Mouse (Mus musculus) heart, adult 18-20 months (tissue): Measurements from ENCODE around the gene Olfr474. TPM values are rescaled to one million over a fixed set of nuclear protein-coding genes. Genes with fewer than 3 reads are reported as not detected.
"Not testable (repeated sequence)": the region's sequence is repeated elsewhere in the genome, so short reads cannot be mapped to it uniquely, and the experiment has no call there.

Experiments used
- DNase-seq, 2 experiments: peaks; one replicate each; pipeline ENCODE4 v3.0.0; 2021 to 2022; ENCODE audit warnings: mixed read lengths in 1 of 2
- long read RNA-seq, 2 experiments: library from polyadenylated mRNA; stranded (forward); transcript quantifications; one replicate each; pipeline ENCODE4 v2.0.0; 2021
- total RNA-seq, 2 experiments: library from RNA; stranded (reverse); gene quantifications; 2 replicates each; pipeline ENCODE4 v1.2.3; 2021

Gene Olfr474
- total RNA-seq, result not detected
- long read RNA-seq, experiment 1, result 0 reads
- long read RNA-seq, experiment 2, result 0 reads

DNA sequence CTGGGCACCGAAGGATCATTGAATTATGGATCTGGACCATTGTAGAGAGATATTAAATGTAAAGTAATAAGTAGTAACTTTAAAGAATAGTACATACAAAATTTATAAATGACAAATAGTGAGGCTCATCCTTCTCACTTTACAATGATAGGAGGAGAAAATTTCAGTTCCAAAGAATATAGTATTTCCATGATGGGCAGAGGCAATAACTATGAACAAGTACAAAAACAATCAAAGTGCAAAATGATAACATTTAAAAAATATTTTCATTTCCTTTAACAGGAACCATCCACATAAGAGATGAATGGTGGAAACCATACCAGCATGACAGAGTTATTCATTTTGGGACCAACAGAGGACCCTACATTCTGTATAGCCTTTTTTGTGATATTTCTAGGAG lies at the start of gene Olfr474:
Gene Olfr474 (plus strand): TSS at position 301 of the 400 bp plus-strand sequence.
- no peak for DNase-seq

DNA sequence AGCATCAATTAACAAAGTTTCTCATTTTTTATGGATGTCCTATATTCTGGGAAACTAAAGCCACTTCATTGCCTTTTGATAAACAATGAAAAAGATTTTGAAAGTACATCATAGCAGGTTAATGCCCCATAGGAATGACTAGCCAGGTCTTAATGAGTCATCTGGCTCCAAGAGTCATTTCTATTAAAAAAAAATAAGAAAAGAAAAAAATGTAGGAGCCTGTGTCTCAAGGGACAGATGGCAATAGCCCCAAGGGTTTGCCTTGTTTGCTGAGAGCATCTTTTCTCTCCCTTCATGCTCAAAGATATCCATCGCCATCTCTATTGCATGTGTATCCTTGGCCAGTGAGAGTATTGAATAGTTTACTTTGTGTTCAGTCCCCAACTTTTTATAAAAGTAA lies 24.3 kb upstream of the Olfr474 start, which contains the start of gene Olfr473:
Gene Olfr473 (plus strand): TSS at position 301 of the 400 bp plus-strand sequence.
- no peak for DNase-seq

DNA sequence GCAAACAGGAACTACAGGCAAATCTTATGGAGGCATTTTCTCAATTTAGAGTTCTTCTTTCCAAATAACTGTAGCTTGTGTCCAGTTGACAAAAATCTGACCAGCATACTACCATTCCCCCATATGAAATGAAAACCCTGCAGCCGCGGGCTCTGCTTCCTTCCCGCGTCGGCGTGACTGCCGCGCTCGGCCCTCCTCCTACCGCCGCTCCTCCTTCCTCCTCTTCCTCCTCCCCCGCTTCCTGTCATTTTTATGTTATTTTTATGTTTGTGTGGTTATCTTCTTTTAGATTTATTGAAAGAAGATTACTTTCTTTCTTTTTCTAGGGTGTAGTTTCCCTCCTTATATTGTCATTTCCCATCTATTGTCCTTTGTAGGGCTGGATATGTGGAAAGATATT lies 1.9 kb upstream of the Olfr474 start:
- not testable (repeated sequence) for DNase-seq

DNA sequence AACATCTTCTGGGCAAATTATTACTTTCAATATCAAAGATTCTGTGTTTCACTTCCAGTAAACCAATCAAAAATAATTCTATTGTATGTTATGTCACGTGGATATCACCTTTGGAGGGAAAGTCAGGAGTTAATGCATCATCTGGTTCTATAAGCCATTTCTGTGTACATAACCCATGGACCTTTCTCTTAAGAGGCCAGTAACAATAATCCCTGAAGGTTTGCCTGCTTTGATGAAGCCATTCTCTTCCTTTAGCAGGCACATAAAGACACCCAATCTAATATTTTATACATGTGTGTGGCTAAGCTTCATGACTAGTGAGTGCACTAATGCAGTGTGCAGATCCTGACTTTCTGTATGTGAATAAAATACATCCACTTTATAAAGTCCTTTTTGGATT lies 10.1 kb downstream of the Olfr474 start, which contains the start of gene Olfr476:
Gene Olfr476 (plus strand): TSS at position 301 of the 400 bp plus-strand sequence.
- no peak for DNase-seq

DNA sequence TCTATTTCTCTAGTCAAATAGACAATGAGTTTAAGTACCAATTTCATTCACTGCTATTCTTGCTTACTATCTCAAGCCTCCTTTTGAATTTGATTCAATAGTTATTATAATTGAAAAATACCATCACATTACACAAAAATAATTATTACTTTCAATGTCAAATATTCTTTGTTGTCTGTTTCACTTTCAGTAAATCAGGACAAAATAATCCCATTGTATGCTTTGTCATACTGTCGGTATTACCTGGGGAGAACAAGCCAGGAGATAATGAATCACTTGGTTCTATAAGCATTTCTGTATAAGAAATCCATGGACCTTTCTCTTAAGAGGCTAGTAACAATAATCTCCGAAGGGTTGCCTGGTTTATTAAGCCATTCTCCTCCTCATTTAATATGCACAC lies 31.9 kb downstream of the Olfr474 start, which contains the start of gene Olfr477:
Gene Olfr477 (plus strand): TSS at position 301 of the 400 bp plus-strand sequence.
- DNase-seq, result no peak

Other genes with a start within 250 kb of the Olfr474 start
- not detected for gene Cyb5r2, start 196.6 kb upstream of the Olfr474 start, total RNA-seq
- not detected for gene Ovch2, start 153.4 kb upstream of the Olfr474 start, total RNA-seq
- not detected for gene Olfr467, start 142.4 kb upstream of the Olfr474 start, total RNA-seq
- not detected for gene Olfr469, start 129.1 kb upstream of the Olfr474 start, total RNA-seq
- gene Olfr470, start 107.2 kb upstream of the Olfr474 start, total RNA-seq, result not detected
- not detected for gene Olfr472, start 56.7 kb upstream of the Olfr474 start, total RNA-seq
- gene Olfr473, start 24.2 kb upstream of the Olfr474 start, total RNA-seq, result not detected
- not detected for gene Olfr476, start 10.2 kb downstream of the Olfr474 start, total RNA-seq
- gene Olfr477, start 32.0 kb downstream of the Olfr474 start, total RNA-seq, result not detected
- not detected for gene Olfr478, start 79.3 kb downstream of the Olfr474 start, total RNA-seq
- gene Olfr479, start 96.0 kb downstream of the Olfr474 start, total RNA-seq, result not detected
- gene Olfr480, start 112.7 kb downstream of the Olfr474 start, total RNA-seq, result not detected
- not detected for gene Olfr481, start 125.2 kb downstream of the Olfr474 start, total RNA-seq
- gene Olfr482, start 142.9 kb downstream of the Olfr474 start, total RNA-seq, result 1 to 10 TPM in 1 of 2 experiments, under 1 TPM in 1; 0.87 to 1.1 TPM
- gene Olfr483, start 146.2 kb downstream of the Olfr474 start, total RNA-seq, result not detected
- gene Olfr484, start 172.8 kb downstream of the Olfr474 start, total RNA-seq, result not detected
- gene Olfr485, start 205.2 kb downstream of the Olfr474 start, total RNA-seq, result not detected
- gene Olfr486, start 218.1 kb downstream of the Olfr474 start, total RNA-seq, result not detected